Mouse (Mus musculus) frontal cortex, postnatal 10 days (tissue): ENCODE results near the gene Crebrf.

Experiments used
- DNase-seq, 2 experiments: peaks; one replicate each; pipeline ENCODE4 v3.0.0; 2022; ENCODE audit warnings: low spot score in 2 of 2, mixed read lengths in 1 of 2

Crebrf gene

DNA sequence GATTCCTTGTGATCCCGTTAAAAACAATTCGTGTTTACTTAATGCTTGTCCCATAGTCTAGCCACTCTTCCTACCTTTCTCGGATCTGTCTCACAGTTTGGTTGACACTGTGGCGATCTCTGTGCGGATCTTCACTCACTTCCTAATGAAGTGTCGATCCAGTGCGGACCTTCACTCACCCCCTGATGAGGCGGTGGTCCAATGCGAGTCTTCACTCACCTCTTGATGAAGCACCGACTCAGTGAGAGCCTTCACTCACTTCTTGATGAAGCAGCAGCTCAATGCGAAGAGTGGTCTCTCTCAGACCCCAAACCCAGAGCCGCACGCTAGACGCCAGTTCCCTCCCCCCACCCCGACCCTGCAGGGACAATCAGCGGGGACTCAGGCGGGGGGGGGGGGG lies 110.7 kb downstream of the Crebrf start:
- no peak for DNase-seq
